Mouse (Mus musculus) stomach, postnatal 0 days (tissue): ENCODE measurements around the gene Tbc1d7.

Experiments used
- CTCF ChIP-seq: IDR thresholded peaks from 2 replicates; pipeline ENCODE4 v1.5.1; 2016; ENCODE audit warnings: antibody characterized with exemption, low read depth, mild to moderate bottlenecking, moderate library complexity
- EP300 ChIP-seq: optimal IDR thresholded peaks from 2 replicates; pipeline ENCODE3; 2016; ENCODE audit warnings: antibody characterized with exemption

DNA sequence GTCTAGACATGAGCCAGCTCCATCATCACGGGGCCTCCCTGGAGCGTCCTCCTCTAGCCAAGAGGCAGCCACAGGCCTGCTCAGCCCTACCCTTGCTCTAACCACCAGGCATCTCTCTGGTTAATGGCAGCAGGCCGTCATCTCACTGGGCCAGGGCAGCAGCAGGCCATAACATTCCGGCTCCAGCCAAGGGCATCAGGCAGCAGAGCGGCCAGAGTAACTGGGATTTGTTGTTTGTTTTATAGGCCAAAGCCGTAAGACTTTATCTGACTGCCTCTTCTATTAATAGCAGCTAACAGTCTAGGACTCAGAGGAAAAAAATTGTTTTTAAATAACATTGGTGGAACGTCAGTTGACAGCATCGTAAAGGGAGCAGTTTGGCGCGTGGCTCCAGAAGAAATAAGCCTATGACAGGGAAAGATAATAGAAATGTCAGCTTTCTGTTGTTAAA, 39.5 kb downstream of the Tbc1d7 start:
- TF ChIP-seq CTCF (no peak), EP300 (no peak)
